Mouse (Mus musculus): ENCODE measurements at regions not wholly inside any gene's neighbourhood (a gene's known extent, or its start where the extent isn't known, plus 50 kb on each side); places are given as distances from the start of the nearest gene placed in this dataset.

GRCm38 (mm10) chr1:149129767-149130287 lies 831.3 kb downstream of the Pla2g4a start:
- H3K27me3 ChIP-seq (ENCODE audit: insufficient read depth, low read length) = no peaks in the 10 kb centered on the region
- H3K9me3 ChIP-seq (ENCODE audit: low read length) = no peaks in the 10 kb centered on the region
- ATAC-seq (ENCODE audit: low FRiP score) (no peak), DNase-seq (ENCODE audit: low spot score) (no peak)
- no peaks in the 10 kb centered on the region for H3K36me3 ChIP-seq (ENCODE audit: insufficient read depth, low read length)
- 72% methylated on average over 2 of the region's 2 CpGs for WGBS
- H3K4me1 ChIP-seq (ENCODE audit: insufficient read depth, low read length) = no peaks in the 10 kb centered on the region
- H3K9ac ChIP-seq (replicated peaks; ENCODE audit: low read length, poor library complexity, severe bottlenecking) = no peak overlapping the region
- no peak overlapping the region for H3K4me3 ChIP-seq (ENCODE audit: low read depth, low read length)
- H3K4me2 ChIP-seq (ENCODE audit: low read depth, low read length, poor library complexity, severe bottlenecking) = no peak overlapping the region
- no peak overlapping the region for H3K27ac ChIP-seq (ENCODE audit: low read depth, low read length)
- no peak for TF ChIP-seq CTCF (IDR thresholded peaks at IDR 0.05)

GRCm38 (mm10) chr1:149129138-149129537 lies 832.0 kb downstream of the Pla2g4a start:
- no peak for ATAC-seq (ENCODE audit: low FRiP score)
- no peak overlapping the region for H3K9ac ChIP-seq (replicated peaks; ENCODE audit: low read length, poor library complexity, severe bottlenecking)
- no peaks in the 10 kb centered on the region for H3K27me3 ChIP-seq (ENCODE audit: insufficient read depth, low read length)
- no peak for TF ChIP-seq CTCF (IDR thresholded peaks at IDR 0.05)
- H3K4me2 ChIP-seq (ENCODE audit: low read depth, low read length, poor library complexity, severe bottlenecking) = no peak overlapping the region
- H3K4me3 ChIP-seq (ENCODE audit: low read depth, low read length) = no peak overlapping the region
- H3K9me3 ChIP-seq (ENCODE audit: low read length) = no peaks in the 10 kb centered on the region
- no peak for DNase-seq (ENCODE audit: low spot score)
- H3K36me3 ChIP-seq (ENCODE audit: insufficient read depth, low read length) = no peaks in the 10 kb centered on the region
- no peaks in the 10 kb centered on the region for H3K4me1 ChIP-seq (ENCODE audit: insufficient read depth, low read length)
- no peak overlapping the region for H3K27ac ChIP-seq (ENCODE audit: low read depth, low read length)

GRCm38 (mm10) chr1:149127709-149128108 lies 833.4 kb downstream of the Pla2g4a start:
- DNase-seq (ENCODE audit: low spot score) (no peak), ATAC-seq (ENCODE audit: low FRiP score) (no peak)
- no peaks in the 10 kb centered on the region for H3K36me3 ChIP-seq (ENCODE audit: insufficient read depth, low read length)
- no peaks in the 10 kb centered on the region for H3K4me1 ChIP-seq (ENCODE audit: insufficient read depth, low read length)
- H3K4me2 ChIP-seq (ENCODE audit: low read depth, low read length, poor library complexity, severe bottlenecking) = no peak overlapping the region
- H3K4me3 ChIP-seq (ENCODE audit: low read depth, low read length) = no peak overlapping the region
- no peaks in the 10 kb centered on the region for H3K9me3 ChIP-seq (ENCODE audit: low read length)
- no peaks in the 10 kb centered on the region for H3K27me3 ChIP-seq (ENCODE audit: insufficient read depth, low read length)
- 92% methylated on average over 1 of the region's 1 CpGs for WGBS
- no peak for TF ChIP-seq CTCF (IDR thresholded peaks at IDR 0.05)
- H3K9ac ChIP-seq (replicated peaks; ENCODE audit: low read length, poor library complexity, severe bottlenecking) = no peak overlapping the region
- no peak overlapping the region for H3K27ac ChIP-seq (ENCODE audit: low read depth, low read length)

GRCm38 (mm10) chr1:149103396-149103795 lies 857.7 kb downstream of the Pla2g4a start:
- Histone ChIP-seq H3K9ac (replicated peaks; ENCODE audit: low read length, poor library complexity, severe bottlenecking) (no peak overlapping the region), H3K4me3 (ENCODE audit: low read depth, low read length) (no peak overlapping the region), H3K36me3 (ENCODE audit: insufficient read depth, low read length) (no peaks in the 10 kb centered on the region), H3K27ac (ENCODE audit: low read depth, low read length) (no peak overlapping the region), H3K9me3 (ENCODE audit: low read length) (no peaks in the 10 kb centered on the region), H3K27me3 (ENCODE audit: insufficient read depth, low read length) (no peaks in the 10 kb centered on the region), H3K4me1 (ENCODE audit: insufficient read depth, low read length) (no peaks in the 10 kb centered on the region), H3K4me2 (ENCODE audit: low read depth, low read length, poor library complexity, severe bottlenecking) (no peak overlapping the region)
- no peak for TF ChIP-seq CTCF (IDR thresholded peaks at IDR 0.05)
- DNase-seq (ENCODE audit: low spot score) (no peak), ATAC-seq (ENCODE audit: low FRiP score) (no peak)
- 83% methylated on average over 2 of the region's 2 CpGs for WGBS

- ATAC-seq (ENCODE audit: low FRiP score) (no peak), DNase-seq (ENCODE audit: low spot score) (no peak)
- Histone ChIP-seq H3K27me3 (ENCODE audit: insufficient read depth, low read length) (no peaks in the 10 kb centered on the region), H3K9me3 (ENCODE audit: low read length) (no peaks in the 10 kb centered on the region), H3K4me2 (ENCODE audit: low read depth, low read length, poor library complexity, severe bottlenecking) (no peak overlapping the region), H3K27ac (ENCODE audit: low read depth, low read length) (no peak overlapping the region), H3K4me3 (ENCODE audit: low read depth, low read length) (no peak overlapping the region), H3K36me3 (ENCODE audit: insufficient read depth, low read length) (no peaks in the 10 kb centered on the region), H3K4me1 (ENCODE audit: insufficient read depth, low read length) (no peaks in the 10 kb centered on the region), H3K9ac (replicated peaks; ENCODE audit: low read length, poor library complexity, severe bottlenecking) (no peak overlapping the region)
- 82% methylated on average over 1 of the region's 1 CpGs for WGBS
- TF ChIP-seq CTCF (IDR thresholded peaks at IDR 0.05) = no peak
Observed at GRCm38 (mm10) chr1:149097426-149097825, 863.7 kb downstream of the Pla2g4a start.

- DNase-seq (ENCODE audit: low spot score) = no peak
- Histone ChIP-seq H3K27ac (ENCODE audit: low read depth, low read length) (no peak overlapping the region), H3K4me1 (ENCODE audit: insufficient read depth, low read length) (no peaks in the 10 kb centered on the region), H3K36me3 (ENCODE audit: insufficient read depth, low read length) (no peaks in the 10 kb centered on the region), H3K4me3 (ENCODE audit: low read depth, low read length) (no peak overlapping the region), H3K9ac (replicated peaks; ENCODE audit: low read length, poor library complexity, severe bottlenecking) (no peak overlapping the region), H3K4me2 (ENCODE audit: low read depth, low read length, poor library complexity, severe bottlenecking) (no peak overlapping the region), H3K27me3 (ENCODE audit: insufficient read depth, low read length) (no peaks in the 10 kb centered on the region), H3K9me3 (ENCODE audit: low read length) (no peaks in the 10 kb centered on the region)
- no peak for ATAC-seq (ENCODE audit: low FRiP score)
- no peak for TF ChIP-seq CTCF (IDR thresholded peaks at IDR 0.05)
- 81% methylated on average over 1 of the region's 1 CpGs for WGBS
Observed at GRCm38 (mm10) chr1:149074681-149075080, 886.4 kb downstream of the Pla2g4a start.

Measured in midbrain, postnatal 0 days (tissue).